Mouse (Mus musculus): ENCODE data around the gene Pcif1. TPM values are rescaled to one million over a fixed set of nuclear protein-coding genes. Genes with fewer than 3 reads are reported as not detected.
A peak's percentile ranks its signal among the peaks of the same experiment; 100 is the strongest.

Gene Pcif1
- polyA plus RNA-seq, 1 experiment from 2014 or later: 53.4 TPM

- H3K9me3 ChIP-seq (replicated peaks; ENCODE audit: control insufficient read depth, low read length): peaks cover under 1% of the 10 kb centered on the region
- H3K4me1 ChIP-seq (ENCODE audit: control insufficient read depth, insufficient read depth, low read length): peaks cover 26% of the 10 kb centered on the region
- peaks cover 26% of the 10 kb centered on the region for H3K36me3 ChIP-seq (ENCODE audit: control insufficient read depth, insufficient read depth)
- WGBS: under 1% methylated on average over 91 of the region's 91 CpGs
- peak within 1 kb of the TSS; percentile 98 for H3K9ac ChIP-seq (ENCODE audit: low read length)
- peak within 1 kb of the TSS; percentile 96 for H3K4me3 ChIP-seq (ENCODE audit: low read length)
- peak within 1 kb of the TSS; percentile 90 for H3K4me2 ChIP-seq (ENCODE audit: low read depth, low read length)
- ATAC-seq (replicated peaks; ENCODE audit: extremely low read depth, insufficient read depth, low FRiP score): peak; percentile 91
- H3K27ac ChIP-seq (ENCODE audit: low read length): peak within 1 kb of the TSS; percentile 98
- H3K27me3 ChIP-seq (ENCODE audit: control insufficient read depth, insufficient read depth, low read length): no peaks in the 10 kb centered on the region
Measured at GRCm38 (mm10) chr2:164911086-164912048, 32.3 kb downstream of the Pcif1 start, which contains the start of gene Zfp335. Gene Zfp335 (minus strand): TSS chr2:164911757.

GRCm38 (mm10) chr2:164912151-164912550, 33.0 kb downstream of the Pcif1 start:
- 4% methylated on average over 12 of the region's 12 CpGs for WGBS
- Histone ChIP-seq H3K27ac (ENCODE audit: low read length) (peak overlapping the region; percentile 98), H3K4me2 (ENCODE audit: low read depth, low read length) (peak overlapping the region; percentile 82), H3K4me1 (ENCODE audit: control insufficient read depth, insufficient read depth, low read length) (peaks cover 26% of the 10 kb centered on the region), H3K9me3 (replicated peaks; ENCODE audit: control insufficient read depth, low read length) (no peaks in the 10 kb centered on the region), H3K27me3 (ENCODE audit: control insufficient read depth, insufficient read depth, low read length) (no peaks in the 10 kb centered on the region), H3K36me3 (ENCODE audit: control insufficient read depth, insufficient read depth) (peaks cover 18% of the 10 kb centered on the region), H3K4me3 (ENCODE audit: low read length) (peak overlapping the region; percentile 96), H3K9ac (ENCODE audit: low read length) (peak overlapping the region; percentile 98)
- peak; percentile 63 for ATAC-seq (replicated peaks; ENCODE audit: extremely low read depth, insufficient read depth, low FRiP score)

- Histone ChIP-seq H3K4me1 (ENCODE audit: control insufficient read depth, insufficient read depth, low read length) (peaks cover 26% of the 10 kb centered on the region), H3K4me3 (ENCODE audit: low read length) (peak overlapping the region; percentile 96; the same call in 1 of the 2 replicates), H3K9me3 (replicated peaks; ENCODE audit: control insufficient read depth, low read length) (no peaks in the 10 kb centered on the region), H3K36me3 (ENCODE audit: control insufficient read depth, insufficient read depth) (peaks cover 11% of the 10 kb centered on the region), H3K9ac (ENCODE audit: low read length) (peak overlapping the region; percentile 98), H3K27me3 (ENCODE audit: control insufficient read depth, insufficient read depth, low read length) (no peaks in the 10 kb centered on the region), H3K27ac (ENCODE audit: low read length) (peak overlapping the region; percentile 98), H3K4me2 (ENCODE audit: low read depth, low read length) (peak overlapping the region; percentile 82; the same call in 1 of the 2 replicates)
- no peak for ATAC-seq (replicated peaks; ENCODE audit: extremely low read depth, insufficient read depth, low FRiP score)
- WGBS: 82% methylated on average over 9 of the region's 9 CpGs
Measured at GRCm38 (mm10) chr2:164912749-164913427, 33.8 kb downstream of the Pcif1 start.

GRCm38 (mm10) chr2:164913428-164913786, 34.3 kb downstream of the Pcif1 start:
- Histone ChIP-seq H3K4me3 (ENCODE audit: low read length) (no peak overlapping the region), H3K9ac (ENCODE audit: low read length) (no peak overlapping the region), H3K4me1 (ENCODE audit: control insufficient read depth, insufficient read depth, low read length) (peaks cover 26% of the 10 kb centered on the region), H3K27me3 (ENCODE audit: control insufficient read depth, insufficient read depth, low read length) (no peaks in the 10 kb centered on the region), H3K36me3 (ENCODE audit: control insufficient read depth, insufficient read depth) (peaks cover 6% of the 10 kb centered on the region), H3K9me3 (replicated peaks; ENCODE audit: control insufficient read depth, low read length) (no peaks in the 10 kb centered on the region), H3K4me2 (ENCODE audit: low read depth, low read length) (no peak overlapping the region), H3K27ac (ENCODE audit: low read length) (peak overlapping the region; percentile 98)
- ATAC-seq (replicated peaks; ENCODE audit: extremely low read depth, insufficient read depth, low FRiP score): no peak
- WGBS: 87% methylated on average over 2 of the region's 2 CpGs

GRCm38 (mm10) chr2:164916820-164917219, 37.7 kb downstream of the Pcif1 start:
- 65% methylated on average over 5 of the region's 5 CpGs for WGBS
- Histone ChIP-seq H3K27me3 (ENCODE audit: control insufficient read depth, insufficient read depth, low read length) (no peaks in the 10 kb centered on the region), H3K9me3 (replicated peaks; ENCODE audit: control insufficient read depth, low read length) (no peaks in the 10 kb centered on the region), H3K9ac (ENCODE audit: low read length) (no peak overlapping the region), H3K36me3 (ENCODE audit: control insufficient read depth, insufficient read depth) (peaks cover 5% of the 10 kb centered on the region; the same call in 1 of the 2 replicates), H3K4me3 (ENCODE audit: low read length) (no peak overlapping the region), H3K27ac (ENCODE audit: low read length) (no peak overlapping the region), H3K4me1 (ENCODE audit: control insufficient read depth, insufficient read depth, low read length) (peaks cover 14% of the 10 kb centered on the region), H3K4me2 (ENCODE audit: low read depth, low read length) (no peak overlapping the region)
- no peak for ATAC-seq (replicated peaks; ENCODE audit: extremely low read depth, insufficient read depth, low FRiP score)

GRCm38 (mm10) chr2:164917371-164917770, 38.3 kb downstream of the Pcif1 start:
- Histone ChIP-seq H3K9me3 (replicated peaks; ENCODE audit: control insufficient read depth, low read length) (no peaks in the 10 kb centered on the region), H3K27me3 (ENCODE audit: control insufficient read depth, insufficient read depth, low read length) (no peaks in the 10 kb centered on the region), H3K4me2 (ENCODE audit: low read depth, low read length) (no peak overlapping the region), H3K27ac (ENCODE audit: low read length) (no peak overlapping the region), H3K36me3 (ENCODE audit: control insufficient read depth, insufficient read depth) (peaks cover 5% of the 10 kb centered on the region; the same call in 1 of the 2 replicates), H3K4me1 (ENCODE audit: control insufficient read depth, insufficient read depth, low read length) (peaks cover 11% of the 10 kb centered on the region), H3K4me3 (ENCODE audit: low read length) (no peak overlapping the region), H3K9ac (ENCODE audit: low read length) (no peak overlapping the region)
- no peak for ATAC-seq (replicated peaks; ENCODE audit: extremely low read depth, insufficient read depth, low FRiP score)
- WGBS: 60% methylated on average over 10 of the region's 10 CpGs

- H3K4me2 ChIP-seq (ENCODE audit: low read depth, low read length): no peak overlapping the region
- no peaks in the 10 kb centered on the region for H3K27me3 ChIP-seq (ENCODE audit: control insufficient read depth, insufficient read depth, low read length)
- no peak overlapping the region for H3K27ac ChIP-seq (ENCODE audit: low read length)
- no peaks in the 10 kb centered on the region for H3K9me3 ChIP-seq (replicated peaks; ENCODE audit: control insufficient read depth, low read length)
- H3K9ac ChIP-seq (ENCODE audit: low read length): no peak overlapping the region
- peaks cover 5% of the 10 kb centered on the region; the same call in 1 of the 2 replicates for H3K36me3 ChIP-seq (ENCODE audit: control insufficient read depth, insufficient read depth)
- WGBS: 76% methylated on average over 4 of the region's 5 CpGs
- no peak for ATAC-seq (replicated peaks; ENCODE audit: extremely low read depth, insufficient read depth, low FRiP score)
- no peak overlapping the region for H3K4me3 ChIP-seq (ENCODE audit: low read length)
- peaks cover 4% of the 10 kb centered on the region for H3K4me1 ChIP-seq (ENCODE audit: control insufficient read depth, insufficient read depth, low read length)
Measured at GRCm38 (mm10) chr2:164918325-164918724, 39.2 kb downstream of the Pcif1 start.

GRCm38 (mm10) chr2:164921984-164922383, 42.9 kb downstream of the Pcif1 start:
- Histone ChIP-seq H3K27ac (ENCODE audit: low read length) (no peak overlapping the region), H3K4me3 (ENCODE audit: low read length) (no peak overlapping the region), H3K4me1 (ENCODE audit: control insufficient read depth, insufficient read depth, low read length) (no peaks in the 10 kb centered on the region), H3K27me3 (ENCODE audit: control insufficient read depth, insufficient read depth, low read length) (no peaks in the 10 kb centered on the region), H3K9ac (ENCODE audit: low read length) (no peak overlapping the region), H3K9me3 (replicated peaks; ENCODE audit: control insufficient read depth, low read length) (no peaks in the 10 kb centered on the region), H3K4me2 (ENCODE audit: low read depth, low read length) (no peak overlapping the region), H3K36me3 (ENCODE audit: control insufficient read depth, insufficient read depth) (peaks cover 5% of the 10 kb centered on the region; the same call in 1 of the 2 replicates)
- no peak for ATAC-seq (replicated peaks; ENCODE audit: extremely low read depth, insufficient read depth, low FRiP score)
- 66% methylated on average over 7 of the region's 7 CpGs for WGBS
